21 mouse cellular contexts compared by ENCODE assay signal in the genomic region with DNA sequence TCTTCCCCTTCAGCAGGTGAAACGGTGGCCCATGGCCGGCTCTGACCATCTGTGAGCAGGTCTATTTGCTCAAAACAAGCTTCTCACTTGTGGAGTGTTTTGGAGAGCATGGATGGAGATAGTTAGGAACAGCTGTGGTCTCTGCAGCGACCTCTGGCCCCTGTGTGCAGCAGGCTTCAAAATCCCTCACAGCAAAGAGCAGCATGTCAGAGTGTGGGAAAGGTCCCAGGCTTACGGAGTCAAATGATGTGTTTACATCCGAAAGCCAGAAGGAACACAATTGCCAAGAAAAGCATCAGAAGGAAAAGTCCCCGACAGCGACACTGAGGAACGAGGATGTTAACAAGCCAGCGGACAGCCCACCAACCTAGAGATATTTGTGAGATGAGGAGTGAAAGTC. TPM values are rescaled to one million over a fixed set of nuclear protein-coding genes. Genes with fewer than 3 reads are reported as not detected.
DNase-seq lines count a peak whose midpoint lies in the region; ATAC-seq and TF ChIP-seq lines count a peak whose summit lies in the region.
"Had no signal": no experiment of that assay in that cellular context is flagged by ENCODE, and none has a peak within 500 bp of the region (broad histone marks: within the 10 kb centered on the region; RNA-seq: fewer than 3 reads in every experiment).

No protein-coding gene starts in this region.

- no peak overlapping the region for H3K9ac ChIP-seq in intestine, postnatal 0 days (ENCODE audit: low read depth, low read length)
- H3K9ac ChIP-seq in intestine, embryonic 15.5 days, result no peak overlapping the region
- no peak overlapping the region for H3K9ac ChIP-seq in lung, postnatal 0 days (replicated peaks; ENCODE audit: low read depth)
- H3K9ac ChIP-seq in stomach, postnatal 0 days (ENCODE audit: low read length), result no peak overlapping the region
- H3K9ac ChIP-seq: forebrain, embryonic 15.5 days; heart, embryonic 15.5 days; hindbrain, embryonic 13.5 days had no signal

- TF ChIP-seq EP300 in lung, postnatal 0 days (IDR thresholded peaks at IDR 0.05), result no peak
- no peak for TF ChIP-seq EP300 in stomach, postnatal 0 days (optimal IDR thresholded peaks at IDR 0.05)

- 82% methylated on average over 9 of the region's 9 CpGs for WGBS in intestine, postnatal 0 days
- WGBS in intestine, embryonic 15.5 days, result 71% methylated on average over 9 of the region's 9 CpGs
- 56% methylated on average over 9 of the region's 9 CpGs for whole genome bisulfite sequencing in lung, postnatal 0 days
- 65% methylated on average over 9 of the region's 9 CpGs for WGBS in stomach, postnatal 0 days

- no peak overlapping the region for H3K4me2 ChIP-seq in intestine, postnatal 0 days (replicated peaks; ENCODE audit: low read depth)
- H3K4me2 ChIP-seq in intestine, embryonic 15.5 days (replicated peaks), result no peak overlapping the region
- no peak overlapping the region for H3K4me2 ChIP-seq in lung, postnatal 0 days (replicated peaks; ENCODE audit: low read depth, low read length)
- H3K4me2 ChIP-seq in stomach, postnatal 0 days (replicated peaks; ENCODE audit: low read depth), result no peak overlapping the region
- H3K4me2 ChIP-seq: forebrain, embryonic 15.5 days; heart, embryonic 15.5 days; hindbrain, embryonic 13.5 days had no signal

- H3K4me3 ChIP-seq in intestine, postnatal 0 days (ENCODE audit: low read depth, low read length), result no peak overlapping the region
- H3K4me3 ChIP-seq in intestine, embryonic 15.5 days (replicated peaks), result no peak overlapping the region
- H3K4me3 ChIP-seq in layer of hippocampus, adult 2 months, result no peak overlapping the region
- H3K4me3 ChIP-seq in lung, postnatal 0 days (ENCODE audit: low read depth, low read length), result no peak overlapping the region
- H3K4me3 ChIP-seq in stomach, postnatal 0 days (ENCODE audit: low read depth, low read length), result no peak overlapping the region
- H3K4me3 ChIP-seq: embryonic facial prominence, embryonic 10.5 days; erythroblast, embryonic 14.5 days; forebrain, embryonic 10.5 days; forebrain, embryonic 15.5 days; heart, embryonic 10.5 days; heart, embryonic 15.5 days; hindbrain, embryonic 13.5 days had no signal

- no peaks in the 10 kb centered on the region for H3K9me3 ChIP-seq in intestine, postnatal 0 days (ENCODE audit: control insufficient read depth)
- no peaks in the 10 kb centered on the region for H3K9me3 ChIP-seq in intestine, embryonic 15.5 days
- no peaks in the 10 kb centered on the region for H3K9me3 ChIP-seq in lung, postnatal 0 days (ENCODE audit: low read length)
- no peaks in the 10 kb centered on the region for H3K9me3 ChIP-seq in stomach, postnatal 0 days (ENCODE audit: control insufficient read depth, low read length)
- H3K9me3 ChIP-seq: embryonic facial prominence, embryonic 10.5 days; forebrain, embryonic 10.5 days; forebrain, embryonic 15.5 days; heart, embryonic 10.5 days; heart, embryonic 15.5 days; hindbrain, embryonic 13.5 days had no signal

- no peak for DNase-seq in layer of hippocampus, adult 2 months (ENCODE audit: low spot score in 2 of 2)
- DNase-seq in layer of hippocampus, postnatal 14 days (ENCODE audit: low spot score in 2 of 2), result no peak
- DNase-seq in lung, postnatal 0 days (ENCODE audit: low spot score), result no peak
- no peak for DNase-seq in lung, adult 18-20 months
- DNase-seq in stomach, postnatal 0 days (ENCODE audit: low spot score), result no peak
- DNase-seq: adrenal gland, postnatal 10 days; cerebellum, adult 18-20 months; cerebellum, adult 9-11 months; cerebellum, postnatal 36 days; gastrocnemius, postnatal 36 days; heart, postnatal 14 days had no signal

- ATAC-seq in intestine, postnatal 0 days, result no peak
- ATAC-seq in intestine, embryonic 15.5 days, result no peak
- peak; percentile 65 for ATAC-seq in lung, postnatal 0 days
- no peak for ATAC-seq in stomach, postnatal 0 days (ENCODE audit: low FRiP score, low TSS enrichment)
- ATAC-seq in erythroblast, adult 5-6 weeks (replicated peaks; ENCODE audit: low FRiP score, poor library complexity, severe bottlenecking), result no peak
- ATAC-seq: forebrain, embryonic 15.5 days had no signal

- H3K4me1 ChIP-seq in intestine, postnatal 0 days (replicated peaks; ENCODE audit: control insufficient read depth, insufficient read depth, low read length), result no peaks in the 10 kb centered on the region
- no peaks in the 10 kb centered on the region for H3K4me1 ChIP-seq in intestine, embryonic 15.5 days (replicated peaks)
- no peaks in the 10 kb centered on the region for H3K4me1 ChIP-seq in lung, postnatal 0 days (ENCODE audit: insufficient read depth, low read depth, low read length)
- no peaks in the 10 kb centered on the region for H3K4me1 ChIP-seq in stomach, postnatal 0 days (replicated peaks; ENCODE audit: control insufficient read depth, insufficient read depth)
- H3K4me1 ChIP-seq: embryonic facial prominence, embryonic 10.5 days; forebrain, embryonic 10.5 days; forebrain, embryonic 15.5 days; hindbrain, embryonic 13.5 days had no signal

- H3K36me3 ChIP-seq in intestine, postnatal 0 days (ENCODE audit: control insufficient read depth, insufficient read depth), result peaks cover 88% of the 10 kb centered on the region
- H3K36me3 ChIP-seq in intestine, embryonic 15.5 days, result peaks cover 42% of the 10 kb centered on the region
- peaks cover 16% of the 10 kb centered on the region; the same call in 1 of the 2 replicates for H3K36me3 ChIP-seq in lung, postnatal 0 days (ENCODE audit: insufficient read depth, low read length)
- peaks cover 14% of the 10 kb centered on the region for H3K36me3 ChIP-seq in stomach, postnatal 0 days (ENCODE audit: control insufficient read depth, insufficient read depth, low read length)

- 0 out of 2 replicates have a peak overlapping the region, but pooled peaks have one; percentile 15 for H3K27ac ChIP-seq in intestine, postnatal 0 days (ENCODE audit: low read depth, low read length)
- H3K27ac ChIP-seq in intestine, embryonic 15.5 days, result no peak overlapping the region
- peak overlapping the region; percentile 57; the same call in 1 of the 2 replicates for H3K27ac ChIP-seq in layer of hippocampus, adult 2 months
- no peak overlapping the region for H3K27ac ChIP-seq in lung, postnatal 0 days (ENCODE audit: low read length)
- H3K27ac ChIP-seq in stomach, postnatal 0 days (replicated peaks), result no peak overlapping the region
- H3K27ac ChIP-seq: embryonic facial prominence, embryonic 10.5 days; forebrain, embryonic 10.5 days; forebrain, embryonic 15.5 days; heart, embryonic 10.5 days; heart, embryonic 15.5 days; hindbrain, embryonic 13.5 days had no signal

- TF ChIP-seq CTCF in intestine, postnatal 0 days (IDR thresholded peaks at IDR 0.05; ENCODE audit: low read depth), result no peak
- no peak for TF ChIP-seq CTCF in layer of hippocampus, adult 2 months (conservative IDR thresholded peaks at IDR 0.05)
- no peak for TF ChIP-seq CTCF in lung, postnatal 0 days (IDR thresholded peaks at IDR 0.05)
- 0 out of 2 replicates have a peak, but pooled peaks have one; percentile 5 for TF ChIP-seq CTCF in stomach, postnatal 0 days (IDR thresholded peaks at IDR 0.05; ENCODE audit: low read depth)

- no peaks in the 10 kb centered on the region for H3K27me3 ChIP-seq in intestine, postnatal 0 days (replicated peaks; ENCODE audit: control insufficient read depth, insufficient read depth, low read length)
- H3K27me3 ChIP-seq in intestine, embryonic 15.5 days (replicated peaks), result no peaks in the 10 kb centered on the region
- no peaks in the 10 kb centered on the region for H3K27me3 ChIP-seq in lung, postnatal 0 days (replicated peaks; ENCODE audit: insufficient read depth, low read length)
- H3K27me3 ChIP-seq in stomach, postnatal 0 days (ENCODE audit: control insufficient read depth, insufficient read depth, low read length), result no peaks in the 10 kb centered on the region
- H3K27me3 ChIP-seq: forebrain, embryonic 15.5 days; heart, embryonic 15.5 days; hindbrain, embryonic 13.5 days had no signal

RNA-seq across cellular contexts. Expression of a gene that starts 16.1 kb away (rescaled TPM):
- 46.8 and 54.2 TPM in 2 replicates for polyA plus RNA-seq in intestine, postnatal 0 days (2015; fragmentation: Nextera tagmentation; extraction: Ambion mirVana)
- polyA plus RNA-seq in intestine, embryonic 15.5 days (2015; fragmentation: Nextera tagmentation; extraction: Ambion mirVana), result 194 and 205 TPM in 2 replicates
- 100 to 1,000 TPM; 147 to 152 TPM for total RNA-seq in layer of hippocampus, adult 2 months (2021)
- 100 to 1,000 TPM; 230 to 239 TPM for total RNA-seq in layer of hippocampus, postnatal 14 days (2021)
- polyA plus RNA-seq in lung, postnatal 0 days (2015; fragmentation: Nextera tagmentation; extraction: Ambion mirVana), result 35.0 and 36.8 TPM in 2 replicates
- 34.6 and 35.3 TPM in 2 replicates for polyA plus RNA-seq in stomach, postnatal 0 days (2015; fragmentation: Nextera tagmentation; extraction: Ambion mirVana)
- total RNA-seq in erythroblast, adult 5-6 weeks (2015; ENCODE audit: low replicate concordance), result 5.2 and 9.0 TPM in 2 replicates
- 4.6 and 5.8 TPM in 2 replicates for total RNA-seq in erythroblast, adult 5-6 weeks (2017; ENCODE audit: low replicate concordance)

RNA-seq across cellular contexts. Expression of a gene that starts 44.1 kb away (rescaled TPM):
- polyA plus RNA-seq in intestine, postnatal 0 days (2015; fragmentation: Nextera tagmentation; extraction: Ambion mirVana), result 4.7 and 4.8 TPM in 2 replicates
- 15.1 and 16.3 TPM in 2 replicates for polyA plus RNA-seq in intestine, embryonic 15.5 days (2015; fragmentation: Nextera tagmentation; extraction: Ambion mirVana)
- 10 to 100 TPM; 25.0 to 25.6 TPM for total RNA-seq in layer of hippocampus, adult 2 months (2021)
- total RNA-seq in layer of hippocampus, postnatal 14 days (2021), result 10 to 100 TPM; 34.3 to 36.8 TPM
- 79.6 and 96.1 TPM in 2 replicates for polyA plus RNA-seq in lung, postnatal 0 days (2015; fragmentation: Nextera tagmentation; extraction: Ambion mirVana)
- 27.5 and 31.2 TPM in 2 replicates for polyA plus RNA-seq in stomach, postnatal 0 days (2015; fragmentation: Nextera tagmentation; extraction: Ambion mirVana)
- 1.7 and 12.1 TPM in 2 replicates for total RNA-seq in erythroblast, adult 5-6 weeks (2015; ENCODE audit: low replicate concordance)
- 9.3 and 18.5 TPM in 2 replicates for total RNA-seq in erythroblast, adult 5-6 weeks (2017; ENCODE audit: low replicate concordance)

Comparison
In these comparisons a context has a peak if more than half of its experiments do, and no peak if none do; other contexts are left out.
1. H3K27ac ChIP-seq: peak in intestine, postnatal 0 days (single experiment) and layer of hippocampus, adult 2 months (single experiment); none in intestine, embryonic 15.5 days (single experiment), lung, postnatal 0 days (single experiment) and stomach, postnatal 0 days (single experiment).